In the genomic region with DNA sequence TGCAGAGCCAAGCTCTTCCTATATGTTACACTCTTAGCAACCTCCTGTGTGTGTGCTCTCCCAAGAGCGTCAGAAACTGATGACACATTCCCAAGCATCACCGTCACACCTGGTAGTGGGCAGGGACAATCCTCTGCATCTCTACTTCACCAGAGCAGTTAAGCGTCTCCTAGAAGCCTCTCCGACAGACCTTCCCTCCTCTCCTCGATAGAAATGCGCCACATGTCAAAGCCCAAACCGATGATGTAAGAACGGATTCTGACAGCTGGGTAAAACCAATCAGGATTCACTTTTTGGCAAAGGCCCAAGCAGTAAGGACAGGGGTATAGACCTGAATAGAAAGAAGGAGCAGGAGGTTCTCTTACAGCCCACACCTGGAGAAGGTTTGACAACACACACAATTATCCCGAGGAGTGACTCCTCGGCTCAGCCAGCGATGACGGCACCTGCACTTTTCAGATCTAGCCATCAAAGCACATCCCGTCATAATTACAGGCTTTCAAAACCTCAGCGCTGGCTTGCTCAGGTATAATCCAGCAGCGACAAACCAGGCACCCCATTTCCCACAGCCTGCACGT, we compare ENCODE assay signal across 15 mouse cellular contexts. TPM values are rescaled to one million over a fixed set of nuclear protein-coding genes. Genes with fewer than 3 reads are reported as not detected.
A peak's percentile ranks its signal among the peaks of the same experiment; 100 is the strongest.
DNase-seq lines count a peak whose midpoint lies in the region; ATAC-seq lines count a peak whose summit lies in the region.
"Had no signal": no experiment of that assay in that cellular context is flagged by ENCODE, and none has a peak within 500 bp of the region (broad histone marks: within the 10 kb centered on the region; RNA-seq: fewer than 3 reads in every experiment).

No protein-coding gene starts in this region.

- H3K9me3 ChIP-seq in hindbrain, embryonic 12.5 days (replicated peaks) = no peaks in the 10 kb centered on the region
- no peaks in the 10 kb centered on the region for H3K9me3 ChIP-seq in hindbrain, embryonic 11.5 days (ENCODE audit: control insufficient read depth, low read length)
- no peaks in the 10 kb centered on the region for H3K9me3 ChIP-seq in hindbrain, embryonic 15.5 days
- H3K9me3 ChIP-seq: liver, embryonic 13.5 days had no signal

- DNase-seq in hindbrain, embryonic 11.5 days (ENCODE audit: low spot score) = no peak
- DNase-seq in right cerebral cortex, adult 18-20 months = peak; percentile 60
- DNase-seq in right cerebral cortex, postnatal 4 days = no peak
- peak; percentile 48 for DNase-seq in right cerebral cortex, postnatal 25 days
- no peak for DNase-seq in gastrocnemius, postnatal 4 days (ENCODE audit: low spot score in 2 of 2)
- no peak for DNase-seq in heart, postnatal 14 days
- DNase-seq: B cell, adult 2 months; cerebellum, adult 11-12 months; cerebellum, postnatal 36 days; liver, embryonic 13.5 days; thymus, adult 2 months had no signal

- H3K4me3 ChIP-seq in hindbrain, embryonic 12.5 days = no peak overlapping the region
- H3K4me3 ChIP-seq in hindbrain, embryonic 11.5 days (ENCODE audit: low read depth, low read length) = no peak overlapping the region
- H3K4me3 ChIP-seq in hindbrain, embryonic 15.5 days = no peak overlapping the region
- H3K4me3 ChIP-seq: embryonic facial prominence, embryonic 13.5 days; liver, embryonic 13.5 days had no signal

- ATAC-seq in hindbrain, embryonic 12.5 days (ENCODE audit: low FRiP score) = 0 out of 2 replicates have a peak, but pooled peaks have one; percentile 22
- ATAC-seq in hindbrain, embryonic 11.5 days (ENCODE audit: low FRiP score) = no peak
- ATAC-seq in hindbrain, embryonic 15.5 days (ENCODE audit: low FRiP score, low read depth) = peak; percentile 59
- ATAC-seq: Patski had no signal

- intact Hi-C loops in heart, postnatal 14 days (cut with DNase I) = no loop called here

- H3K27me3 ChIP-seq in hindbrain, embryonic 12.5 days = no peaks in the 10 kb centered on the region
- H3K27me3 ChIP-seq in hindbrain, embryonic 11.5 days (ENCODE audit: control insufficient read depth, insufficient read depth, low read length) = no peaks in the 10 kb centered on the region
- H3K27me3 ChIP-seq in hindbrain, embryonic 15.5 days = no peaks in the 10 kb centered on the region
- H3K27me3 ChIP-seq: embryonic facial prominence, embryonic 13.5 days; liver, embryonic 13.5 days; Patski had no signal

- no peaks in the 10 kb centered on the region for H3K36me3 ChIP-seq in hindbrain, embryonic 12.5 days
- H3K36me3 ChIP-seq in hindbrain, embryonic 11.5 days (ENCODE audit: control insufficient read depth, insufficient read depth, low read length) = no peaks in the 10 kb centered on the region
- H3K36me3 ChIP-seq in hindbrain, embryonic 15.5 days = no peaks in the 10 kb centered on the region
- H3K36me3 ChIP-seq: embryonic facial prominence, embryonic 13.5 days; liver, embryonic 13.5 days had no signal

- H3K27ac ChIP-seq in hindbrain, embryonic 12.5 days = no peak overlapping the region
- H3K27ac ChIP-seq in hindbrain, embryonic 11.5 days (ENCODE audit: low read depth, low read length) = no peak overlapping the region
- no peak overlapping the region; the same call in 1 of the 2 replicates for H3K27ac ChIP-seq in hindbrain, embryonic 15.5 days (replicated peaks)
- H3K27ac ChIP-seq: embryonic facial prominence, embryonic 13.5 days; liver, embryonic 13.5 days had no signal

- WGBS in hindbrain, embryonic 12.5 days = 79% methylated on average over 16 of the region's 16 CpGs
- WGBS in hindbrain, embryonic 11.5 days = 85% methylated on average over 16 of the region's 16 CpGs
- 66% methylated on average over 16 of the region's 16 CpGs for WGBS in hindbrain, embryonic 15.5 days

- no peak overlapping the region for H3K4me2 ChIP-seq in hindbrain, embryonic 12.5 days (replicated peaks)
- no peak overlapping the region for H3K4me2 ChIP-seq in hindbrain, embryonic 11.5 days (replicated peaks; ENCODE audit: low read depth, low read length)
- H3K4me2 ChIP-seq in hindbrain, embryonic 15.5 days = no peak overlapping the region; the same call in 1 of the 2 replicates
- H3K4me2 ChIP-seq: embryonic facial prominence, embryonic 13.5 days; liver, embryonic 13.5 days had no signal

- peaks cover 18% of the 10 kb centered on the region for H3K4me1 ChIP-seq in hindbrain, embryonic 12.5 days
- H3K4me1 ChIP-seq in hindbrain, embryonic 11.5 days (replicated peaks; ENCODE audit: control insufficient read depth, insufficient read depth, low read length) = no peaks in the 10 kb centered on the region
- peaks cover 24% of the 10 kb centered on the region for H3K4me1 ChIP-seq in hindbrain, embryonic 15.5 days (replicated peaks)
- H3K4me1 ChIP-seq: liver, embryonic 13.5 days had no signal

- no peak overlapping the region for H3K9ac ChIP-seq in hindbrain, embryonic 12.5 days
- H3K9ac ChIP-seq in hindbrain, embryonic 11.5 days (ENCODE audit: low read depth, low read length) = no peak overlapping the region
- no peak overlapping the region for H3K9ac ChIP-seq in hindbrain, embryonic 15.5 days
- H3K9ac ChIP-seq: embryonic facial prominence, embryonic 13.5 days; liver, embryonic 13.5 days had no signal

RNA-seq across cellular contexts. Expression of gene Pxylp1, which starts 26.9 kb away (rescaled TPM):
- polyA plus RNA-seq in hindbrain, embryonic 12.5 days (2016; fragmentation: Nextera tagmentation; extraction: Ambion mirVana) = 56.9 and 59.9 TPM in 2 replicates
- polyA plus RNA-seq in hindbrain, embryonic 11.5 days (2014; fragmentation: Nextera tagmentation; extraction: Ambion mirVana) = 40.3 and 44.1 TPM in 2 replicates
- polyA plus RNA-seq in hindbrain, embryonic 15.5 days (2015; fragmentation: Nextera tagmentation; extraction: Ambion mirVana) = 32.6 and 39.0 TPM in 2 replicates
- total RNA-seq in gastrocnemius, postnatal 4 days (2021) = 1 to 10 TPM; 7.4 to 7.6 TPM
- total RNA-seq in heart, postnatal 14 days (2021) = 10 to 100 TPM; 17.4 to 20.9 TPM

Comparison
In these comparisons a context has a peak if more than half of its experiments do, and no peak if none do; other contexts are left out.
1. DNase-seq: peak in right cerebral cortex, adult 18-20 months (single experiment) and right cerebral cortex, postnatal 25 days (single experiment); none in hindbrain, embryonic 11.5 days (single experiment), right cerebral cortex, postnatal 4 days (single experiment), gastrocnemius, postnatal 4 days (0 of 2) and heart, postnatal 14 days (0 of 2).